Mouse (Mus musculus): ENCODE results near the gene Stx6.

Stx6 gene

DNA sequence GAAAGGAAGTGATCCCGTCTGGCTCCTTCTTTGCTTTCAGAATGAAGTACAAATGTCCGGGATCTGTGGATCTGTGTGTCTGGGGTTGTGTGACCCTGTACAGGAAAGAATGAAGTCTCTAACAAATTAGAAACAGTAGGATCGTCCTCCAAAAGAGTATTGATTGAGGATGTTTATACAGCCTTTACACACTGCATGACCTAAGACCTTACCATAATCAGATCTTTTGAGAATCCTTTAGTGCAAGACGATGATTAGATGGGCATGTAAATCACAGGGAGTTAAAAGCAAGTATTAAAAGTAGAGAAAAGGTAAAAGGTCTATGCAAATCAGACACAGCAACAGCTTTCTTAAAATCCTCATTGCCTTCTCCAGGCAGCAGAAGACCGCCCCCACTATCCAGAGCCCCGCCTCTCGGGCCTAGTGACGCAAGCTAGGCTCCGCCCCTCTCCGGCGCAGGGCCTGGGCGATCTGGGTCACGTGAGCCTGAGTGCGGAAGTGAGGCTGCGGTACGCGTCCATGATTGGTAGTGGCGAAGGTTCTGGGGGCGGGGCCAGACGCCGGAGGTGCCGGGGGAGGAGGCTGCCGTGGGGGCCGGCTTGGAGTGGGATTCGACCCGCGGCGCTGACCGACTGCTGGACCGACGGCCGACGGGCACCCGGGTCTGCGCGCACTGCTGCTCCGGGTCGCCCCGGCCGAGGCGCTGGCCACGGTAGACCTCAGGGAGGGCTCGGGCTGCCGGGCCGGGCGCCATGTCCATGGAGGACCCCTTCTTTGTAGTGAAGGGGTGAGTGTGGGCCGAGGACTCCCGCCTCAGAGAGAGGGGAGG lies at the start of gene Stx6:
TSS of gene Stx6 (plus strand) at position 575 of the 829 bp plus-strand sequence.
- peak; percentile 99 for DNase-seq

DNA sequence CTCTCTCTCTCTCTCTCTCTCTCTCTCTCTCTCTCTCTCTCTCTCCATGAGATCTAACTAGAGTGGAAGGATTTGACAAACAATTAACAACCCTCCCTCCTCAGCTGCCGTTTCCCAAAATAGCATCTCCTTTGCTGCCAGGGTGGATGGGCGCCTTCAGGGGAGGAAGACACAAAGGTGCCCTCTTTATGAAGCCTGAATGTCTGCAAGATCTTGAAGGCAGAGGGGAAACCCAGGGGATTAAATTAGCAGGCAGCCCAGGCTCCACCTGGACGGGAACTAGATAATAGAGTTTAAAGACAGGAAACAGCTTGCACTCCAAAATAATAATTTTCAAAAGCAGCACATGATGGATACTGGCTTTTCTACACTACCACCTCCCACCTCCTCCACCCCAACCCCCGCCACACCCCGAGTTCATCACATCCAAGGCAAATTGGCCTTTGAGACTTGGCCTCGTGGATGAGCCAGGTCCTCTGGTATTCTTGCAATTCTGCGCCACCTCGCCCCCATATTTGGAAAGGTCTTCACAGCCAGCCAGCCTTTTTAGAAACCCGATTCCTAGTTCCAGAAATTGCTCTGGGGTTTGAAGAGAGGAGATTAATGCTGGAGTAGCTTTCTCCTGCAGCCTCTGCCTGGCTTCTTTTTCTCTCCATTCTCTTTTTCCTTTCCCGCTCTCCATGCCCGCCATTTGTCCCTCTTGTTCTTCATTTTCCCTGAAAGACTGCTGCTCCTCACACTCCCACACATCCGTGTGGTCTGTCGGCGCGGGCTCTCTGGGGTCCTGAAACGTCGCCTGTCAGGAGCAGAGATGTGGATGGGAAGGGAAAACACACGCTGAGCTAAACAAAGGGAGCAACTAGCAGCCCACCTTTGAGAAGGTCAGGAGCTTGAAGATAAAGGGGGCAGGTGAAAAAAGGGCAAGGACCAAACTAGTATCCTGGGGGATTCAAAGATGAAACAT lies 48.8 kb upstream of the Stx6 start:
- peak; percentile 38 for DNase-seq

DNA sequence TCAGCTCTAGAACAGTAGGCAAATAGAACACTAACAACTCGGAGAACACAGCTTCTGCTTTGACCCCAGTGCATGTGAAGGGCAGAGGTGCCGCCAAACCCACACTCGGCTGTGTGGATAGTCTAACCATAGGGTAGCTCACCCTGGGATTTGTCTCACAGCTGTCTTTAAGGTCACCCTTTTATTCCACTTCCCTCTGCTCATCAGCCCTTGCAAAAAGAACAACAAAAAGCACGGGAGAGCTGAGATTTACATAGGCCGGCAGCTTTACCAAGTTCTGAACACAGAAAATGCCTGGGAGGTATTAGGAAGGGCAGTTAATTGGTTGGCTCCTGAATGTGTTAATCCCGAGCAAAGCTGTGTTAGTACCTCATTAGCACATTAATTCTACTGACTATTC lies 47.0 kb upstream of the Stx6 start:
- no peak for DNase-seq

DNA sequence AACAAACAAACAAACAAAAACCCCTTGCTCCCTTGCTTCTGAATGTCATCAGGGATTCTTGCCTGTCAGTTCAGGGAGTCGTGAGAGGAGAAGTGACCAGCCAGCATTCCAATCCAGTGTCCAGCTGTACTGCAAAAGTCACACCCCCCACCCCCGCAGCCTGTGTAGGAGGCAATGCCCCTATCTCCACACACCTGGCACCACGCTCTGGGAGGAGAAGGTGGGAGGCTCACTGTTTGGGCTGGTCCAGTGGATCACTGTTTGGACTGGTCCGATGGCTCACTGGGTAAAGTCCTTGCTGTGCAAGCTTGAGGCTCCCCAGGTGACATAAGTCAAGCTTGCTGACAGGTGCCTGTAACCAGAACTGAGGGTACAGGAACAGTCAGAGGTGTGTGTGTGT lies 46.4 kb upstream of the Stx6 start:
- no peak for DNase-seq

DNA sequence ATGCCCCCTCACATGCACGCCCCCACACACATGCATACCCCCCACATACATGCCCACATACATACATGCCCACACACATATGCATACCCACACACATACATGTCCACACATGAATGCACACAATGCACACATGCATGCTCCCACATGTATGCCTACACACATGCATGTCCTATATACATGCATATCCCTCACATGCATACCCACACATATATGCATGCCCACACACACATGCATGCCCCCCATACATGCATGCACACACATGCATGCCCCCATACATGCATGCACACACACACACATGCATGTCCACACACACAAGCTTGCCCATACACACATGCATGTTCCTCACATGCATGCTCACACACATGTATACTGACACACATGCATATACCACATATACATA lies 45.6 kb upstream of the Stx6 start:
- no peak for DNase-seq

DNA sequence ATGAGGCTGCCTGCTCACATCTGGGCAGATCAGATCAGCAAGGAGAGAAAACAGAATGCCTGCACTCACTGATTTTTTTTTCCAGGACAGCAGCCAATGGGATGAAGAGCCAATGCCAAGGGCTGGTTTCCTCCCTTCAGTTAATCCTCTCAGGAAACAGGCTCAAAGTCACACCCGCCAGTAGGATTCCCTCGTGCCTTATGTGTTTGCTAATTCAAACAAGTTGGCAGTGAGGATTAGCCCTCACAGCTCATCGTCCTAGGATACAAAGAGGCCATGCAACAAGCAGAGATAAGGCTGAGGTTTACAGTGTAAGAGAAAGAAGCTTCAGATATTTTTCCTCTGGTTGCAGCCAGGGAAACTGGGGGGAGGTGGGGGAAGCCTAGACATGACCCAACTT lies 44.6 kb upstream of the Stx6 start:
- DNase-seq = no peak

DNA sequence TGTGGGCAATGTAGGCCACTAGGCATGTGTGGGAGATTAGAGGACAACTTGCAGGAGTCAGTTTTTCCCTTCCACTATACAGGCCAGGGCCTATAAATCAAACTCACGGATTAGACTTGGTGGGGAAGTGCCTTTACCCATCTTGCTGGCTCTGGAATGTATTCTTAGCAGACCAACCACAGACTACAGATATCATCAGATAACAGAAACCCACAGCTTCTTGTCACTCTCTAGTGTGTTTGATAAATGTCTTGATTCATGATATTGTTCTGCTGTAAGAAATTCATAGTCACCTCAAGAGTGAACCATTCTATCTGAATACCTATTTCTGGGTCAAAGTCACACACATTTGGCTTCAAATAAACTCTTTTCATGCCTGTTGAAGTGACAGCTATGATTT lies 38.8 kb upstream of the Stx6 start:
- no peak for DNase-seq

DNA sequence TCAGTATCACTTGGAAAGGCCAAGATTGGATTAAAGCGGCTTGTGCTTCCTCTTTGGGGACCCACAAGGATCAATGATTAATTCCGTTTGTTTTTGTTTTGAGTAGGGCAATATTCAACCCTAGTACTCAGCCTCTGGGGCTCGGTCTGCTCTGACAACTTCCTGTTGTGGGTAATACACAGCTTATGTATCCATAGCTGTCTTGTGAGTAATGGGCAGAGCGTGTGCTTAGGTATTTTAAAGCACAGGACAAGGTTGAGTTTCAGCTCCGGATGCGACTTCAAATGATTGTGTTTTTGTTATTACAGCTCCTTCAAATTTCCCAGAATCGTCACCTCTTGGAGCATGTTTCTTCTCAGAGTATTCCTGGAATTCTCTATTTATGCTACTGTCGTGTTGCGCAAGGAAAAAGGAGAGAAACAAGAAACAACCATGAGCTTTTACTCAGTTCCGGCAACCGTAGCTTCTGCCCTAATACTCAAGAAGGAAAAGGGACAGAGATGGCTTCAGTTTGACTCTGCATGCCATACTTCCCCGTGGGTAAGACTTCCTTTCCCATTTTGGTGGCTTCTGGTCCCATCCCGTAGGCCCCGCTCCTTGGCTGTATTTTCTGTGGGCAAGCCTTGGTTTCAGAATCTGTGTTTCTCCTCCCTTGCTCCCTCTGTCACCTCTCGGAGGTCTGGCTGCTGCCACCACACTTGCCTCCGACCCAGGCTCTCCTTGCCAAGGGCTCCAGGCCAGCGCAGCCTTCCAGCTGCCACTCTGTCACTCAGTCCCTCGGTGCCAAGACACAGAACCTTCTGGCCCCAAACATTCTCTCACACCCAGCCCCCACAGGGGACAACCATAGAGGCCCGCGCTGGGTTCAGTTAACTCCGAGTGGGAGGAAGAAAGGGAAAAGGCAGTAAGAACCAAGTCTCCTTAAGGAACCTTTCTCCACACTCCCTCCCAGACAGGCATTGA lies 36.3 kb upstream of the Stx6 start:
- peak; percentile 71 for DNase-seq

DNA sequence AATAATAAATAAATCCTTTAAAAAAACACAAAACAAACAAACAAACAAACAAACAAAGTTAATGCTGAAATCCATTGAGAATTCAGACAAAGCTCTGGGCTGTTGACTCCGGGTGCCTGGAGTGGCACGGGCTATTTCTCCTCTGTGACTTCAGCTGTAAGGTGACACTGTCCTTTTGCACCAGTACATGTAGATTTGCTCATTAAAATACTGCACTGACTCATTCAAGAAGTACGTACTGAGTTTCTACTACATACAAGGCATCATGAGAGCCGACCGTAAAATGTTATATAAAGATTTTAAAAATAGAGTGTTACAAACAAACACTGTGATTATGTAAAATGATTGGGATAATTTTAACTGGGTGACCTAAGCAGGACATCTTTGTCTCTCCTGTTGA lies 34.1 kb upstream of the Stx6 start:
- no peak for DNase-seq

DNA sequence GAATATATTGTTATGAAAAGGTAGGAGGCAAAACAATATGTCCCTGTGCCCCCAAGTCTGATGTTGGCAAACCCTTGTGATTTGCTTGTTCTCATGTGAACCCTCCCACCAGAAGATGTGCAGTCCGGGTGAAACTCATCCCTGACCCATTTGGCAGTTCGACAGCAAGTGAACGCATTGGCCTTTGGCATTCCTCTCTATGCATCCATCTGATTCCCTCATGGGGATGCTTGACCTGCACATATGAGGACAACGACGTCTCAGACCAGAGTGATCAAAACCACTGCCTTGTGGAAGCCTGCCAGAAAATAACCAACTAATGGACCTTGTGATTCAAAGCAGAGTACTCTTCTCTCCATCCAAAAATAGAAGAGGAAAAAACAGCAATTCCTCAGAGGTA lies 31.8 kb upstream of the Stx6 start:
- DNase-seq = no peak

DNA sequence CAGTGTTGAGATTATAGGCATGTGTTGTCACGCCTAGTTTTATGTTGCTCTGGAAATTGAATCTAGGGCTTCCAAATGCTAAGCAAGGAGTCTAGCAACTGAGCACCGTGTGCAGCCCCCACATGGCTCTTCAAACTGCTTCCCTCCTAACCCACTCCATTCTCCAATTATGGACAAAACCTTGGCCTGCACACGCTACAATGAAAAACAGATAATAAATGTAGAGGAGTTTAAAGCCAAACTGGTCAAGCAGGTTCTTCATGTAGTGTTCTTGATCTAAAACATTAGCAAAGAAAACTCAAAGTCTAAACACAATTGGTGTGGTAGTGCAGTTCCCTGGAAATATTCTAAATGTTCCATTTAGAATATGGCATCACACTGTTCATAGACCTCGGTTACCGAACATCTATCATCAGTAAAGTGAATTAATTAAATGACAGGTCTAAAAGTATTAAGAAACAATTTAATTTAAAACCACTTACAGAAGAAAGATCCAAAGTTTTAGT lies 31.0 kb upstream of the Stx6 start:
- DNase-seq = no peak

DNA sequence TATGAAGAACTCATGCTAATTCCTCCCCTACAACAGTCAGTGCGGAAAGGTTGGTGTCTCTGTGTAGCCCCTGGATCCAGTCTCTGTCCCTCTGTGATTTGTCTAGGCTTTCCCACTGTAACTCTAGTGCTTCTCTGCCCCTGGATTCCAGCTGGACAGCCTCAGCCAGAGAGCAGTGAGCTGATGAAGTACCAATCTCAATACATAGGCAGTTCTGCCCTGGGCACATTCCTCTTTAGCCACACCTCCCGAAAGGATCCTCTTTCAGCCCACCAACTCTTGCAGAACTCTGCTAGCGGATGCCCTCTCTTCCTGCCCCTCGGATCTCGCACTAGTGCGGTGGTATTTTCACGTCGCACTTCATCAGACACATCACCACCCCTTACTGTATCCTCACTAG lies 23.6 kb upstream of the Stx6 start:
- DNase-seq = no peak

DNA sequence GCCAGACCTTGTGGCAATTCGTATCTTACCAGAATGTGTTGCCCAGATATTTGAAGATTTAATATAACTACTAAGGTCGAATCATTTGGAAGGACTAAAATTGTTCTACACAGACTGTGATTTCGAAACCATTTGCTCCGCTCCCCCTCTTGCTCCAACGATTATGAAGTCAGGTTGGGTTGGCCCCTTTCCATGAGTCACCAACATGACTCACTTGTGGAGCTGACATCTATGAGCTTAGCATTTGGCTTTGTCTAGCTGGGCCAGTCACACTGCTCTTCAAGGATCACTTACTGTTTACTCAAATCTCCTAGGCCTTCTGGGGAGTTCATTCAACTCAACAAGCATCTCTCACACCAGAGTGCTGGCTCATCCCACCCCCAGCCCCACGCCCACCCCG lies 19.7 kb upstream of the Stx6 start:
- DNase-seq = peak; percentile 86

DNA sequence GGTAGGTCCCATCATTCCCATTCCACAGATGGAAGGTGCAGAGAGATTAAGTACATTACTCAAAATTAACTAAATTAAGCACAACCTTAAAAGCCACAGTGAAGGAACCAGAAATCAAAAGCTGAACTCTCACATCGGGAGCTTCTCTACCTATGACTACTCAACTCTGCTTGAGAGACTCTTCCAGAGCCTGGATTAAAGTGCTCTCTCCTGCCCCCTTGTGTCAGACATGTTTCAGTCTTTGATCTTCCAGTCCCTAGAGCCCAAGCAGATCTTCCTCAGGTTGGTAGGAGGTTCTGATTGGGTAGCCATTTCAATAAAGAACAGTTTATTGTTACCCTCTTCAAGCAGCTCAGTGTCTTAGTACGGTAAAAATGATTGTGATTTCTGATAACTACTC lies 18.4 kb upstream of the Stx6 start:
- peak; percentile 92 for DNase-seq

DNA sequence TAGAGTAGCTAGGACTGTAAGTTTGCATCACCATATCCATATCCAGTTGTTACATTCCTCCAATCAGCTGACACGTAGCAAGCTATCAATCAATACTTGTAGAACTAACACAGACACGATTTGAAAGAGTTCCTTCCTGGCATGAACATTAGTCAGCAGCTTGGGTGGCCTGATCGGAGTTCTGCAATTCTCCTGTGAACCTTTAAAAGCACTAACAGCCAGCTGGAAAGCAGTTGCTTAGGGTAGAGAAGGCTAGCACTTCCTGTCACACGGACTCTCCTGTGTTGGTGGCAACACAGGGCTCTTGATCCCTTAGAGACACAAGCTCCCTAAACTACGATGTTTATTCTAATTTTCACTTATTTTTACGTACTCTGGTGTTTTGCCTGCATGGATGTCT lies 12.9 kb upstream of the Stx6 start:
- DNase-seq = peak; percentile 66

DNA sequence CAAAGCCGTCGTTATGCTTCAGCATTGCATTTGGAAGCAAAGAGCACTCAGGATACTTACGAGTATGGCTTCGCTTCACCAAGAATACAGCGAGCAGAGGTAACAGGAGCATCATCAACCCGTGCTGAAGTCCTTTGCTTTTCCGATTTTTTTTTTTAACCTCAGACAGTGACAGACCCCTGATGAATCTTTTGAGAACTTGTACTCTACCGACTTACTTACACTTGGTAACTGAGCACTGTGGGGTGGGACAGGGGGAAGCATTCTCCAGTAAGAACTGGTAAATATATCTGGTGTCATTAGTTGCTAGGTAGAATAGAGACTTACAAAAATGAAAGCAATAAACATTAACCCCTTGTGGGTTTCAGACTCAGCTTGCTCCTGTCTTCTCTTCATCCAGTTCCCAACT lies 11.9 kb upstream of the Stx6 start, which contains the start of gene Mr1:
TSS of gene Mr1 (minus strand) at position 243 of the 409 bp plus-strand sequence.
- peak; percentile 74 for DNase-seq

DNA sequence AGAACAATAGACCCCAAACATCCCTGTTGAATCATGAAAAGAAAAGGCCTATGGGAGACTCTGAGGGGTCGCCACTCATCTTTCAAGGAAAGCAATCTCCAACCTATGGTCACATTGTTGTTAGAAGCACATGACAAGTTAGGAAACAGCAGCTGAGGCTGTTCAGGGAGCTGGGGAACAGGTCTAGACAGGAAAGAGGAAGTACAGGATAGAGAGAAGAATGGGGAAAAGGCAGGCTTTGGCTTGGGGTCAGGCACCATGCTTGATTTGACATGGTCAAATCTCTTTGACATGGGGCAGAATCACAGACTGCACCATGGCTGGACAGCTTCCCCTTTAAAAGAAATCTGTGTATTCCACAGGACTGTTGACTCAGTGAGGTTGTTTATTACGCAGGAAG lies 11.3 kb upstream of the Stx6 start:
- no peak for DNase-seq

DNA sequence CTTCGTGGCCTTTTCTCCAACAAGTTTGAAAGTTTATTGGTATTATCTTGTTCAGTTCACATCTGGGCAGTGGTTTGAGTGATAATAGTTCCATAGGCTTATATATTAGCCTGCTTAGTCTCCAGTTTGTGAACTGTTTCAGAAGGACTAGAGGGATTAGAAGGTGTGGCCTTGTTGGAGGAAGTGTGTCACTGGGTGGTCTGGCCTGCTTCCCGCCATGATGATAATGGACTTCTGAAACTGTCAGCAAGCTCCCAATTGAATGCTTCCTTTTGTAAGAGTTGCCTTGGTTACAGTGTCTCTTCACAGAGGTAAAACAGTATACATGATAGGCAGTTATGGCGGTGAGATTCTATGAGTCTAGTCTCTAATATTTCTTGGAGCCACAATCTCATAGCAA lies 9.1 kb upstream of the Stx6 start:
- DNase-seq = no peak

DNA sequence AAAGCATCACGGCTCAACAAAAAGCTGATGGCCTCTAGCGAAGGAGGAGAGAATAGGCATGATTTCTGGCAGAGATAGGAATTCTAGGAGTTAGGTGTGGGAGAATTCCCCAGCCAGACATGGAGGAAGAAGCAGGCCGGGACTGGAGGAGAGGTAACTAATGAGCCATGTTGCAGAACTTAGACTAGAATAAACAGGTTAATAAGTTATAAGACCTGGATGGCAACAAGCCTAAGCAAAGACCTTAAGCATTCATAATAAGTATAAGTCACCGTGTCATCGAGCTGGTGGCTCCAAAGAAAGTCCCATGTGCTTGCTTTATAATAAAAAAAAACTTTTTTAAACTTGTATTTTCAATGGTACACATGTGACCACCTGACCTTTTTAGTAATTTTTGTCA lies 7.7 kb upstream of the Stx6 start:
- DNase-seq = no peak

DNA sequence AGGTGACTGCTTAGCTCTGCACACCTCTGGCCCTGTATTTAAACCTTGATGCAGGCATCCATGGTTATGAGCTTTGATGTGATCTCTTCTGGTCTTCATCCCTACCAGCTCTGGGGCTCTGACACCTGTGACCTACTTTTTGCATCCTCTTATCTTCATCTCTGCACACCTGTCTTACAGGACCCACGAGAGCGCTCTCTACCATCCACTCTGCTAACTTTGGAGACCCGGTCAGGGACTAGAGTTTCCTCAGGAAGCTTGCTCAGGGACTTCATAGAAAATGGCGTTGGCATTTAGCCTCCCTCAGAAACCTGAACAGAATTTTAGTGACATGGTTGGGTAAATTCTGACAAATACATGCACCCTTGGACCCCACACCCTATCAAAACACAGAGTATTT lies 4.6 kb upstream of the Stx6 start:
- no peak for DNase-seq

DNA sequence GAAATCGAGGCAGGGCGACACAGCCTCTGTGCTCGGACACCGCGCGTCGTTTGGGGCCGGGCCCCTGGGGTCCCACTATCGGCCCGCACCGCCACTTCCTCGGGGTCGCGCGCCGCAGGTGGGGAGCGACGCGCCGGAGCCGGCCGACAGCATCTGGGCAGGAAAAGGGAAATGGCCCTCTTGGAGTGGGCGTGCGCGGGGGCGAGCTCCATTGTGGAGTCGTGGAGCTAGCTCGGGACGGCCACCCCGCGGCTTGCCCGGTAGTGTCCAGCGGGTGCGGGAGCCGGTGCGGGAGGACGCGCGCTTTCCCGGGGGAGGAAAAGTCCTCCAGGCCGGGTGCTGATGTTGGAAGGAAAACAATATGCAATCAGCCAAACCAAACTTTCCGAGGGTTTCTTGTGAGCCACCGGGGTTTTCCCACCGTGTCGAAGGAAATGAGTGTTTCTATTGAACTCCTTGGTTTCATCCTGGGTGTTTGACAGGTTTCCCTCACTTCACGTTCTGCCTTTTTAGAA lies 512 bp downstream of the Stx6 start:
- peak; percentile 74 for DNase-seq

DNA sequence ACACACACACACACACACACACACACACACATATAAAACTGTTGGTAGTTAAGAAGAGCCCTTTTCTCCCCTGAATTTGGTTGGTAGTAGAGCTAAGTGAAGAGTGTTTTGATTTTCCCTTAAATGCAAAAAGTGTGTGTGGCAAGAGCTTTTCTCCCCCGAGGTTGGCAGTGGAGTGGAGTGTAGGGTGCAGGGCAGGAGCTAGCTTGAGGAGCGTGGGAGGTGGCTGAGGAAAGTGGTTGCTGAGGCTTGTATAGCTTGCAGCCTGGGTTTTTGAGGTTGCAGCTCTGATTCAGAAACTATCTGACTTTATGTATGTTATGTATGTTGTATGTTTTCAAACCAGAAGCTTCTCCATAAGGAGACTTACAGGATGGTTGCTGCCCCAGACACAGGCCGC lies 8.9 kb downstream of the Stx6 start:
- no peak for DNase-seq
